Mouse (Mus musculus) embryonic facial prominence, embryonic 14.5 days (tissue): ENCODE measurements around the gene Ndnf. TPM values are rescaled to one million over a fixed set of nuclear protein-coding genes. Genes with fewer than 3 reads are reported as not detected.

Experiments
- ATAC-seq: fragments of 200-750 bp; cut with Nextera tagmentation; 2 replicates; pipeline ENCODE4 v1.8.0; 2017; ENCODE audit warnings: low read depth, moderate number of reproducible peaks, moderate TSS enrichment
- DNase-seq: peaks from one replicate; pipeline ENCODE4 v3.0.0-alpha.2; 2015; ENCODE audit warnings: low spot score
- H3K27ac ChIP-seq: fragments of 300-500 bp; sonication (generic); replicated peaks from 2 replicates; pipeline ENCODE4 v1.5.1; 2014; ENCODE audit warnings: low read depth, mild to moderate bottlenecking, low read length, moderate library complexity
- H3K27me3 ChIP-seq: fragments of 300-500 bp; sonication (generic); replicated peaks from 2 replicates; pipeline ENCODE4 v1.6.1; 2014; ENCODE audit warnings: low read length; ENCODE audit not compliant: control insufficient read depth, insufficient read depth
- H3K36me3 ChIP-seq: fragments of 300-500 bp; sonication (generic); 2 replicates; pipeline ENCODE4 v1.6.1; 2014; ENCODE audit warnings: low read length, mixed read lengths; ENCODE audit not compliant: control insufficient read depth, insufficient read depth
- H3K4me1 ChIP-seq: fragments of 300-500 bp; sonication (generic); 2 replicates; pipeline ENCODE4 v1.6.1; 2014; ENCODE audit warnings: antibody characterized with exemption, low read length; ENCODE audit not compliant: control insufficient read depth, insufficient read depth
- H3K4me2 ChIP-seq: fragments of 300-500 bp; sonication (generic); 2 replicates; pipeline ENCODE4 v1.6.1; 2014; ENCODE audit warnings: low read depth, mild to moderate bottlenecking, low read length, moderate library complexity, mixed read lengths
- H3K4me3 ChIP-seq: fragments of 300-500 bp; sonication (generic); 2 replicates; pipeline ENCODE4 v1.5.1; 2014; ENCODE audit warnings: low read depth, mild to moderate bottlenecking, low read length
- H3K9ac ChIP-seq: fragments of 300-500 bp; sonication (generic); 2 replicates; pipeline ENCODE4 v1.6.1; 2014; ENCODE audit warnings: low read depth, mild to moderate bottlenecking, low read length, moderate library complexity, mixed read lengths
- H3K9me3 ChIP-seq: fragments of 300-500 bp; sonication (generic); 2 replicates; pipeline ENCODE4 v1.6.1; 2016; ENCODE audit warnings: low read length; ENCODE audit not compliant: control insufficient read depth
- WGBS: fragments of 180-500 bp; shearing (Covaris S2); extraction: QIAGEN DNeasy Blood & Tissue Kit; methylation state at CpG from one replicate; pipeline ENCODE4 v1.1.7; 2014; 5-methylcytosine and 5-hydroxymethylcytosine counted together
- polyA plus RNA-seq: library from polyadenylated mRNA; unstranded; fragments of >200 nt; fragmentation: Nextera tagmentation; extraction: Ambion mirVana; gene quantifications from 2 replicates; pipeline ENCODE4 v1.2.1, GENCODE M21; 2014

Gene Ndnf
- polyA plus RNA-seq, 1 experiment from 2014 or later = 12.3 TPM

- Histone ChIP-seq H3K27me3 (no peaks in the 10 kb centered on the region), H3K4me1 (no peaks in the 10 kb centered on the region), H3K9me3 (no peaks in the 10 kb centered on the region), H3K27ac (no peak overlapping the region), H3K9ac (no peak overlapping the region), H3K36me3 (no peaks in the 10 kb centered on the region), H3K4me2 (no peak overlapping the region), H3K4me3 (no peak overlapping the region)
- peak; percentile 16 for DNase-seq
- WGBS = 34% methylated on average over 2 of the region's 2 CpGs
- ATAC-seq = no peak
These were observed 54.3 kb downstream of the Ndnf start for GRCm38 (mm10) chr6:65725677-65726076.

GRCm38 (mm10) chr6:65728261-65728660 is 56.9 kb downstream of the Ndnf start:
- no peaks in the 10 kb centered on the region for H3K9me3 ChIP-seq
- 69% methylated on average over 3 of the region's 3 CpGs for WGBS
- H3K4me3 ChIP-seq = no peak overlapping the region
- H3K4me2 ChIP-seq = no peak overlapping the region
- DNase-seq (no peak), ATAC-seq (no peak)
- H3K36me3 ChIP-seq = no peaks in the 10 kb centered on the region
- H3K4me1 ChIP-seq = no peaks in the 10 kb centered on the region
- no peaks in the 10 kb centered on the region for H3K27me3 ChIP-seq
- no peak overlapping the region for H3K27ac ChIP-seq
- H3K9ac ChIP-seq = no peak overlapping the region

GRCm38 (mm10) chr6:65739442-65739841 is 68.1 kb downstream of the Ndnf start:
- no peak overlapping the region for H3K27ac ChIP-seq
- H3K4me3 ChIP-seq = no peak overlapping the region
- no peak overlapping the region for H3K9ac ChIP-seq
- WGBS = 51% methylated on average over 6 of the region's 8 CpGs
- no peaks in the 10 kb centered on the region for H3K4me1 ChIP-seq
- no peak for ATAC-seq
- no peaks in the 10 kb centered on the region for H3K9me3 ChIP-seq
- H3K4me2 ChIP-seq = no peak overlapping the region
- no peaks in the 10 kb centered on the region for H3K36me3 ChIP-seq
- H3K27me3 ChIP-seq = no peaks in the 10 kb centered on the region
- no peak for DNase-seq

- DNase-seq = no peak
- Histone ChIP-seq H3K4me2 (no peak overlapping the region), H3K27ac (no peak overlapping the region), H3K4me3 (no peak overlapping the region), H3K9ac (no peak overlapping the region), H3K4me1 (no peaks in the 10 kb centered on the region), H3K27me3 (no peaks in the 10 kb centered on the region), H3K36me3 (no peaks in the 10 kb centered on the region), H3K9me3 (0 out of 2 replicates have a peak, but pooled peaks cover 9% of the 10 kb centered on the region)
- WGBS = 79% methylated on average over 1 of the region's 1 CpGs
- ATAC-seq = no peak
These were observed 71.9 kb downstream of the Ndnf start for GRCm38 (mm10) chr6:65743144-65743870.

- no peak overlapping the region for H3K4me3 ChIP-seq
- H3K27me3 ChIP-seq = no peaks in the 10 kb centered on the region
- no peak overlapping the region for H3K4me2 ChIP-seq
- no peaks in the 10 kb centered on the region for H3K36me3 ChIP-seq
- H3K27ac ChIP-seq = no peak overlapping the region
- no peak for ATAC-seq
- H3K9ac ChIP-seq = no peak overlapping the region
- H3K9me3 ChIP-seq = 0 out of 2 replicates have a peak, but pooled peaks cover 9% of the 10 kb centered on the region
- DNase-seq = no peak
- H3K4me1 ChIP-seq = no peaks in the 10 kb centered on the region
These were observed 72.4 kb downstream of the Ndnf start for GRCm38 (mm10) chr6:65743871-65744202.

GRCm38 (mm10) chr6:65758214-65758613 is 86.8 kb downstream of the Ndnf start:
- no peak overlapping the region for H3K27ac ChIP-seq
- ATAC-seq = no peak
- 0 out of 2 replicates have a peak, but pooled peaks cover 4% of the 10 kb centered on the region for H3K4me1 ChIP-seq
- WGBS = 51% methylated on average over 7 of the region's 7 CpGs
- no peak overlapping the region for H3K4me2 ChIP-seq
- H3K4me3 ChIP-seq = no peak overlapping the region
- no peaks in the 10 kb centered on the region for H3K9me3 ChIP-seq
- H3K27me3 ChIP-seq = no peaks in the 10 kb centered on the region
- H3K36me3 ChIP-seq = no peaks in the 10 kb centered on the region
- DNase-seq = no peak
- no peak overlapping the region for H3K9ac ChIP-seq

- no peaks in the 10 kb centered on the region for H3K9me3 ChIP-seq
- no peak overlapping the region for H3K4me2 ChIP-seq
- H3K9ac ChIP-seq = no peak overlapping the region
- H3K27me3 ChIP-seq = no peaks in the 10 kb centered on the region
- DNase-seq (no peak), ATAC-seq (no peak)
- no peaks in the 10 kb centered on the region for H3K36me3 ChIP-seq
- no peak overlapping the region for H3K27ac ChIP-seq
- no peak overlapping the region for H3K4me3 ChIP-seq
- WGBS = 51% methylated on average over 5 of the region's 5 CpGs
- 0 out of 2 replicates have a peak, but pooled peaks cover 4% of the 10 kb centered on the region for H3K4me1 ChIP-seq
These were observed 87.8 kb downstream of the Ndnf start for GRCm38 (mm10) chr6:65759174-65759573.

GRCm38 (mm10) chr6:65760073-65760472 is 88.7 kb downstream of the Ndnf start:
- no peak overlapping the region for H3K27ac ChIP-seq
- 78% methylated on average over 3 of the region's 3 CpGs for WGBS

More at GRCm38 (mm10) chr6:65760073-65760472, 88.7 kb downstream of the Ndnf start:
- ATAC-seq (no peak), DNase-seq (no peak)
- H3K4me3 ChIP-seq = no peak overlapping the region
- H3K36me3 ChIP-seq = no peaks in the 10 kb centered on the region
- H3K4me1 ChIP-seq = peaks cover 9% of the 10 kb centered on the region; the same call in 1 of the 2 replicates
- H3K27me3 ChIP-seq = no peaks in the 10 kb centered on the region
- H3K9me3 ChIP-seq = no peaks in the 10 kb centered on the region
- H3K4me2 ChIP-seq = no peak overlapping the region
- H3K9ac ChIP-seq = no peak overlapping the region
